Mouse (Mus musculus) liver, embryonic 18 days (tissue): ENCODE measurements around the gene Lacc1. TPM values are rescaled to one million over a fixed set of nuclear protein-coding genes. Genes with fewer than 3 reads are reported as not detected.

Experiments used
- polyA plus RNA-seq: library from polyadenylated mRNA; depleted of rRNA; stranded (reverse); fragments of >200 nt; gene quantifications from 2 replicates; pipeline ENCODE4 v1.2.3, GENCODE M21; 2012; rRNA removed

The Lacc1 gene
- 9.9 and 13.2 TPM in 2 replicates for polyA plus RNA-seq

GRCm38 (mm10) chr14:77036226-77037046 is at the start of gene Lacc1, which contains the start of gene Ccdc122:
TSS of gene Lacc1 (minus strand) at chr14:77036904.
TSS of gene Ccdc122 (plus strand) at chr14:77036772.

Other genes starting within 250 kb of the Lacc1 start
- 1.0 and 1.5 TPM in 2 replicates for gene Ccdc122, start 132 bp downstream of the Lacc1 start, polyA plus RNA-seq
- gene Enox1, start 119.9 kb upstream of the Lacc1 start, polyA plus RNA-seq: 0.06 and 0.08 TPM in 2 replicates